Mouse (Mus musculus) spleen, postnatal 10 days (tissue): ENCODE measurements around the gene Tomm40l.

Source experiments
- DNase-seq, 2 experiments: peaks; one replicate each; pipeline ENCODE4 v3.0.0; 2021 to 2022; ENCODE audit warnings: low spot score in 2 of 2

Tomm40l gene

GRCm38 (mm10) chr1:171222238-171223155 is at the start of gene Tomm40l:
TSS of gene Tomm40l (minus strand) at chr1:171222514.
- peak; percentile 78 to 88 for DNase-seq

GRCm38 (mm10) chr1:171272086-171272485 is 49.8 kb upstream of the Tomm40l start:
- no peak for DNase-seq

DNA sequence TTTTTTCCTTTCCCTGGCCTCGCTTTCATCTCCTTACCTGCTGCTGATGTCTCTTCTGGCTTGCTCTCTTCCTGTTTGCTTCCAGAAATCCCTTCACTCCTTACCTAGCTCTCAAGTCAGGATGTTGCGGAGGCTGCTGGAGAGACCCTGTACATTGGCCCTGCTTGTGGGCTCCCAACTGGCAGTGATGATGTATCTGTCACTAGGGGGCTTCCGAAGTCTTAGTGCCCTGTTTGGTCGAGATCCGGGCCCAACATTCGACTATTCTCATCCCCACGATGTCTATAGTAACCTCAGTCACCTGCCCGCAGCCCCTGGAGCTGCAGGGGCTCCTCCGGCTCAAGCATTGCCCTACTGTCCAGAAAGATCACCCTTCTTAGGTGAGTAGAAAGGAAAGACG is 49.3 kb upstream of the Tomm40l start:
- no peak for DNase-seq

DNA sequence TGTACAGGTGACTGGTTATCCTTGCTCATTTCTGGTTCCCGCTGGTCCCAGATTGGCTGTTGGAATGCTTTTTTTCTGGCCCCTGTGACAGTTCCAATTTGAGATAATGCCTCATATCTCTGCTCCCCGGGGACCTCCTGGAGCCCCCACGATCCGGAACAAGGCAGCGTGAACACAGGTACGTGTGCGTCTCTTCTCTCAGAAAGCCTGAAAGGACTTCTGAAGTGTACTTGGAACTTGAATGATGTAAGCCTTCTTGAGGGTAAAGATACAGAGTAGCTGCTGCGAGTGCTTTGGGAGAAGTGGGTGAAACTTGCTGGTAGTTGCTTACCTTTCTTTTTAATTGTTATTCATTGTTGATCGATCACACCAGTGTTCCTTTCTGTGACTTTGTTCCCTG is 48.9 kb upstream of the Tomm40l start:
- DNase-seq: no peak

DNA sequence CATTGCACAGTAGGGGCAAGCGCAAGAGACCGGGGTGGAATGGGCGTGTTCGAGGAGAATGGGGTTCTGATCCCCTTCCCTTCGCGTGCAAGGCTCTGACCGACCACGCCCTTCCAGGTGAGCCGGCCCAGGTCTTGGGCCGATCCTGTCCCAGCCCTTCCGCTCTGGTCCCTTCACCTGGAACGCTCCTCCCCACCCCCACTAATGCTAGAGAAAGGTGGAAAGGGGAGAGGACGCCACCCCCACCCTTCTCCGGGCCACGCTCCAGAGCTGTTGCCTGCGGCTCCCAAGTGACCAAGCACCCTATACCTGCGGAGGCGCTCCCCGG is 48.2 kb upstream of the Tomm40l start:
- no peak for DNase-seq

DNA sequence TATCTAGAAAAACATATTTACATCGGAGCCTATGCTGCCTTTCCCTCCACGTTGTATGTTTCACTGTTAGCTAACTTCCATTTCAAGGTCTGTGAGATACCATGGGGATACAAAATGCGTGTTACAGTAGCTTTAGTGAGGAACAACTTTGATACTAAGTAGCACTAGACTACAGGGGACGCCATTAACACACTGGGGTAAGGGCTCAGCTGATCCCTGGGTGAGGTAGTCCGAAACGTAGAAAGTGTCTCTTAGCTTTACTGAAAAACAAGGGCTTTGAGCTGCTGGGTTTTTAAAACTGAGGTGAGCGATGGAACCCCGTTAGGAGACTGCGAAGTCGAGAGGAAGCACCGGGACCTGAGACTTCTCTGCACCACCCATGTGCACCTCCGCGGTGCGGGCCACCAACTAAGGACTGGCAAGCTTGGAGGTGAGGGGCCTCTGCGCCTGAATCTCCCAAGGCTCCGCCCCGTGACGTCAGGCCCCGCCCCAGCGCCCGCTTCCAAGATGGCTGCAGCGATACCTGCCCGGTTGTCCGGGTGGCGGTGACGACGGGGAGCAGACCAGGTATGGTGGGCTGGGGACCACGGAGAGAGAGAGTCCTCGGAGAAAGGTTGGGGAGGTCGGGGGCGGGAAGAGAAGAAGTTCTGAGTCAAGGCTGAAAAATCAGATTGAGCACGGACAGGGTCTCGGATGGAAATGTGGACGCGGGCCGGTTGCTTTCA is 47.7 kb upstream of the Tomm40l start, which contains the start of gene B4galt3:
TSS of gene B4galt3 (plus strand) at position 481 of the 725 bp plus-strand sequence.
- peak; percentile 99 for DNase-seq

DNA sequence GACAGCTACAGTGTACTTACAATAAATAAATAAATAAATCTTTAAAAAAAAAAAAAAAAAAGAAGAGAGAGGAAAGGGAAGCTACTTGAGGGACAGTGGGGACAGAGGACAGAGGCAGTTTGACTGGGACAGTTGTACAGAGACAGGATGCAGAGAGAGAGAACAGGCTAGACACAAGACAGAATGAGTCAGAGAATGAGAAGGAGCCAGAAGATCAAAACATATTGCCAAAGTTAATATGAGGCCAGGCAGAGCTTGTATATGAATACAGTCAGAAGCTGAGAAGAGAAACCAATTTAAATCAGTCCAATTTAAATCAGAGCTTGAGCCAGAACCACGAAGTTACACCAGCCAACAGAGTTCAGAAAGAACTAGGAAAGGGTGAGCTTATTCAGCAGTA is 46.0 kb upstream of the Tomm40l start:
- DNase-seq: no peak

DNA sequence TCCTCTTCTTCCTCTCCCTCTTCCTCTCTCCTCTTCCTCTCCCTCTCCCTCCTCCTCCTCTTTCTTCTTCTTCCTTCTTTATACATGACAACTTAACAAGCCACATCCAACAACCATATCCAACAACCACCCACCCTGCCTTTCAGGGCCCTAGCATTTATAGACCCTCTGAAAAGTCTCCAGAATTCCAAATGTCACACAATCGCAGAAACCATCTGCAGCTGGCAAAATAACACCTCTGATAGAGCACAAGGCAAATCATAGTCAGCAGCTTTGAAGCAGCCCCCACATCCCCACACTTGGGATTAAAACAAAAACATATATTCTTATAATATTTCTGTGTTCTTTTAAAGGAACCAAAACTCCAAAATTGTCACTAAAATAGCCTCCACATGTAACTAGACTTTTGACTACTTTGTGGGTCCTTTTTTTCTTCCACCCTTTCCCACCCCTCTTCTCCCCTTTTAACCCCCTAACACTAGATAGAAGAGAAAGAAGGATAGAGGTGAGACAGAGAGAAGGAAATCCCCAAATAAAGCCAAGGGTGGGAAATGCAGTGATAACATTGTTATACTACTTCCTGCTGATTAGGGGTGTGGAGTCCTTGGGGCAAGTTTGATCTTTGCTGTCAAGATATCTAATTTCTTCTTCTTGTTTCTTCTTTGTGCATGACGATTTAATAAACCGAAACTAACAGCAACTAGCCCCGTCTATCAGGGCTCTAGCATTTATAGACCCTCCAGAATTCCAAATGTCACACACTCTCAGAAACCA is 43.8 kb upstream of the Tomm40l start:
- DNase-seq: no peak

- no peak for DNase-seq
These were observed 41.5 kb upstream of the Tomm40l start for GRCm38 (mm10) chr1:171263666-171264461.

DNA sequence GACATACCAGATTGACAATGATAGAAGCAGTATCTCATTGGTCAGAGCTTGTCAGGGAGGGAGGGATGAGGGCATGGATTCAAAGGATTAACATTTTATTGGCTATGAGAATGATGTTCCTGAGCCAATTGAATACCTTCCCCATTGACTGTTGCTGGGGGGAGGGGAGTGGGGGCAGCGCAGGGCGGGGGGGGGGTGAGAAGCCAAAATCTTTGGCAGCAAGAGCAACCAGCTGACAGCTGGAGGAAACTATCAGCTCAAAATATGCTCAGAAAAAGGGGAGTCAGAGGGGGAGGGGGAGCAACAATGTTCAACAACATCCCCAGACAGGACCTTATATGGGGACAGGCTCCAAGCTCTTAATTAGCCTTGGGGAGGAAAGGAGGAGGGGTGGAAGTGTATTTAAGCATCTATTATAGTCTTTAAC is 40.9 kb upstream of the Tomm40l start:
- DNase-seq: no peak

DNA sequence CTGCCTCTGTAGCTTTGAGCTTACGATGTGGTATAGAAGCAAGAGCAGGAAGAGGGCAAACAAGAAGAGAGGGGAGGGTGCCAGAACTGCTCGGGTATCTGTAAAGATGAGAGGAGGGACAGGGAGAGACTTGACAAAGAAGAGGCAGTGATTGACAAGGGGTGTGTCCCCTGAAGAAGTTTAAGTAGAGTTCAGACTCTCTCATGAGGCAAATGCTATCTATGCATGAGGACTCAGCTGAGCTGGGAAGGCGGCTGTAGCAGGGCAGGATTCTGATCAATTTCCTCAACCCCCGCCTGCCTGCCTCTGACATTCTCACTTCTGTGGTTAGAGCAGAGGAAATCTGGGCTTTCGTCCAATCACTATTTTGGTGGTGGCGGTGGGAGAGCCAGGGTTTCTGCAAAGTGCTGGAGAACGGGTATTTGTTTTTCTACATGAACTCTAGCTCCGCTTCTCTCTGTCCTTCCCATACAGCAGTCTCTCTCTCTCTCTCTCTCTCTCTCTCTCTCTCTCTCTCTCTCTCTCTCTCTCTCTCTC is 40.3 kb upstream of the Tomm40l start:
- no peak for DNase-seq

DNA sequence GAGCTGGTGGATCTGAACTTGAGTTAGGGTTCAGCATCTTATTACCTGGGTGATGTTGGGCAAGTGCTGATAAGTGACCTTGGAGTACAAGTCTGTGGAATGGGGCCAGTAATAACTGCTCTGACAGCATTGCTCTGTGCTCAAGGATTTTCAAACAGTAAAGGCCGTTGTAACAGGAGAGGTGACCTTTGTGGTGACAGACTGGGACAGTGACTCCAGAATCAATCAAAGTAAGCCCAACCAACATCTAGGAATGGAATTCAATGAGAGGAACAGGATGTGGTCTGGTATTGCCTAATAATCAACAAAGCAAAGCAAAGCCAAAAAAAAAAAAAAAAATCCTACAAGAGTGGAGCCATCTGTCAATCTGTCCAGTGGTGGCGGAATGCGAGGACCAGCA is 38.0 kb upstream of the Tomm40l start:
- DNase-seq: no peak

DNA sequence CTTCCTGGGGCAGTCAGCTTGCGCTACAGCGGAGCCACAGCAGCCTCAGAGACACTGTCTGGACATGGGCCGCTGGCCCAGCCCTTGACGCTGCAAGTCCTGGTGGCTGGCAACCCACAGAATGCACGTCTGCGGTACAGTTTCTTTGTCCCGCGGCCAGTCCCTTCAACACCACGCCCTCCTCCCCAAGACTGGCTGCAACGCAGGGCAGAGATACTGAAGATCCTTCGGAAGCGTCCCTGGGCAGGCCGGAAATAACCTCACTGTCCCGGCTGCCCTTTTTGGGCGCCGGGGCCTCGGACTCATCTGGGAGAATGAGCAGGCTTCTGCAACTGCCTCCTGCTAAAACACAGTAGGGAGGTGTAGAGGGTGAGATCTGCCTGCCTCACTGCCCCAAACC is 36.6 kb upstream of the Tomm40l start:
- DNase-seq: no peak

DNA sequence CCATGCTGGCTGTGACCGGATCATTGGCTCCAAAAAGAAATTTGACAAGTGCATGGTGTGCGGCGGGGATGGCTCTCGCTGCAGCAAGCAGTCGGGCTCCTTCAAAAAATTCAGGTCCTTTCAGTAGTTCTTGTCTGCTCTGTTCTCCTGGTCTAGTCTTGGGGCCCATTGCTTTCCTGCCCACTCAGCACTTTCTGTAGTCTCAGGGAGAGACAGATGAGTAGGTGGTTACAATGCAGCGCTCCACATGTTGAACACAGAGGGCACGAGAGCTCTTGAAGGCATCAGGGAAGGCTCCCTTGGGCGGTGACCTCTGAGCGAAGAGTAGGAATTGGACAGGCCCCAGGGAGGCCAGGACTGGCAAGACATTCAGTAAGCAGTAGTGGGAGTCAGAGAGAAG is 35.5 kb upstream of the Tomm40l start:
- DNase-seq: no peak

GRCm38 (mm10) chr1:171256937-171257548 is 34.7 kb upstream of the Tomm40l start:
- DNase-seq: peak in 1 of 2 experiments; percentile 73

DNA sequence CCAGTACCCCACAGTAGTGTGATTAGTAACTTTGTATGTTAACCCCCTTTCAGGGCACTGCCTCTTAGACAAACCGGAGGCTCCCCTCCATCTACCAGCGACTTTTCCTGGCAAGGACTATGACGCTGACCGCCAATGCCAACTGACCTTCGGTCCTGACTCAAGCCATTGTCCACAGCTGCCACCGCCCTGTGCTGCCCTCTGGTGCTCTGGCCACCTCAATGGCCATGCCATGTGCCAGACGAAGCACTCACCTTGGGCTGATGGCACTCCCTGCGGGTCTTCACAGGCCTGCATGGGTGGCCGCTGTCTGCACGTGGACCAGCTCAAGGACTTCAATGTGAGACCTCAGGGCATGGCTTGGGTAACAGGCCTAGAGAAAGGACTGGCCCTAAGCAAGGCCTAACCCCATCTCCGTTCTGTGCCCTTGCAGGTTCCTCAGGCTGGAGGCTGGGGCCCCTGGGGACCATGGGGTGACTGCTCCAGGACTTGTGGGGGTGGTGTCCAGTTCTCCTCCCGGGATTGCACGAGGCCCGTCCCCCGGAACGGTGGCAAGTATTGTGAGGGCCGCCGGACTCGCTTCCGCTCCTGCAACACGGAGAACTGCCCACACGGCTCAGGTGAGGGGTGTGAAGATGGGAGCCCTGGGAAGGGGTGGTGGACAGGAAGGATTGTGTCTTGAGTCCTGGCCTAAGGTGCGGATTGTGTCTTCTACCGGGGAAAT is 33.9 kb upstream of the Tomm40l start:
- no peak for DNase-seq

GRCm38 (mm10) chr1:171252415-171252814 is 30.1 kb upstream of the Tomm40l start:
- DNase-seq: no peak

GRCm38 (mm10) chr1:171251594-171252324 is 29.4 kb upstream of the Tomm40l start:
- no peak for DNase-seq
